Mouse (Mus musculus) stomach, postnatal 0 days (tissue): ENCODE data around the gene Ctnnbip1.

Experiments
- CTCF ChIP-seq: IDR thresholded peaks from 2 replicates; pipeline ENCODE4 v1.5.1; 2016; ENCODE audit warnings: antibody characterized with exemption, low read depth, mild to moderate bottlenecking, moderate library complexity
- EP300 ChIP-seq: optimal IDR thresholded peaks from 2 replicates; pipeline ENCODE3; 2016; ENCODE audit warnings: antibody characterized with exemption

GRCm38 (mm10) chr4:149518351-149519220 lies 550 bp downstream of the Ctnnbip1 start:
- TF ChIP-seq CTCF, result no peak
- no peak for TF ChIP-seq EP300
